Comparison of ENCODE assay signal across 8 mouse cellular contexts in genomic region chr14:20674064-20674833, GRCm38 (mm10). TPM values are rescaled to one million over a fixed set of nuclear protein-coding genes. Genes with fewer than 3 reads are reported as not detected.
A peak's percentile ranks its signal among the peaks of the same experiment; 100 is the strongest.
DNase-seq lines count a peak whose midpoint lies in the region; ATAC-seq lines count a peak whose summit lies in the region.

Gene Sec24c, plus strand, starts transcription at chr14:20674308.

- intact Hi-C loops in left cerebral cortex, postnatal 14 days (cut with DNase I), result no loop called here

- H3K4me1 ChIP-seq in intestine, embryonic 14.5 days (replicated peaks; ENCODE audit: control insufficient read depth, insufficient read depth, low read length), result peaks cover 5% of the 10 kb centered on the region

- WGBS in intestine, embryonic 14.5 days, result under 1% methylated on average over 43 of the region's 43 CpGs

- peaks cover 4% of the 10 kb centered on the region; the same call in 1 of the 2 replicates for H3K9me3 ChIP-seq in intestine, embryonic 14.5 days (ENCODE audit: control insufficient read depth, low read length)

- peak; percentile 98 to 99 for DNase-seq in adrenal gland, adult 18-20 months (ENCODE audit: low spot score in 2 of 2)
- DNase-seq in embryo, embryonic 11 days, result peak; percentile 100
- DNase-seq in gastrocnemius, postnatal 25 days, result peak; percentile 95
- DNase-seq in intestine, embryonic 14.5 days (ENCODE audit: low spot score), result peak; percentile 100
- peak; percentile 96 to 98 for DNase-seq in left cerebral cortex, postnatal 14 days (ENCODE audit: low spot score in 2 of 2)
- peak; percentile 99 for DNase-seq in mesoderm, embryonic 11.5 days (ENCODE audit: low read depth, low spot score)
- peak; percentile 90 to 93 for DNase-seq in right cerebral cortex, postnatal 36 days (ENCODE audit: low spot score in 2 of 2)
- peak; percentile 99 for DNase-seq in yolk sac, embryonic 10.5 days (ENCODE audit: low spot score)

- H3K27me3 ChIP-seq in intestine, embryonic 14.5 days (replicated peaks; ENCODE audit: control insufficient read depth, insufficient read depth, low read length), result no peaks in the 10 kb centered on the region

- H3K4me2 ChIP-seq in intestine, embryonic 14.5 days (ENCODE audit: low read length), result peak within 1 kb of the TSS; percentile 93

- peaks cover 36% of the 10 kb centered on the region for H3K36me3 ChIP-seq in intestine, embryonic 14.5 days (ENCODE audit: control insufficient read depth, insufficient read depth, low read length)

- H3K9ac ChIP-seq in intestine, embryonic 14.5 days (ENCODE audit: low read length), result peak within 1 kb of the TSS; percentile 90

- peak within 1 kb of the TSS; percentile 93 for H3K27ac ChIP-seq in intestine, embryonic 14.5 days (ENCODE audit: low read depth)

- peak; percentile 97 for ATAC-seq in intestine, embryonic 14.5 days (replicated peaks; ENCODE audit: low FRiP score, low TSS enrichment, low read depth)

- H3K4me3 ChIP-seq in intestine, embryonic 14.5 days (ENCODE audit: low read depth, low read length), result peak within 1 kb of the TSS; percentile 94

RNA-seq across cellular contexts. Expression of gene Sec24c, which starts in this region (rescaled TPM):
- 100 to 1,000 TPM; 120 to 132 TPM for total RNA-seq in adrenal gland, adult 18-20 months (2021)
- total RNA-seq in gastrocnemius, postnatal 25 days (2021), result 10 to 100 TPM; 65.0 to 68.8 TPM
- 87.4 and 92.4 TPM in 2 replicates for polyA plus RNA-seq in intestine, embryonic 14.5 days (2014; fragmentation: Nextera tagmentation; extraction: Ambion mirVana)
- total RNA-seq in left cerebral cortex, postnatal 14 days (2021), result 100 to 1,000 TPM in 1 of 2 experiments, 10 to 100 TPM in 1; 87.8 to 109 TPM

Comparison
In these comparisons a context has a peak if more than half of its experiments do, and no peak if none do; other contexts are left out.
1. Peak in every context shown above with its lines: DNase-seq, ATAC-seq, H3K4me3 ChIP-seq and H3K27ac ChIP-seq.